Mouse (Mus musculus) Muller cell, postnatal 12 days (primary cell): ENCODE results near the gene Ap1s3.

Experiments
- DNase-seq: peaks from one replicate; pipeline ENCODE4 v3.0.0-alpha.2; 2015; ENCODE audit errors: inconsistent ontology term

Ap1s3 gene

GRCm38 (mm10) chr1:79671543-79672337 is at the start of gene Ap1s3:
Gene Ap1s3, minus strand, starts transcription at chr1:79671972.
- DNase-seq = peak; percentile 72

- DNase-seq = no peak
These were observed 42.6 kb upstream of the Ap1s3 start for GRCm38 (mm10) chr1:79714152-79714923.

- no peak for DNase-seq
These were observed 41.3 kb upstream of the Ap1s3 start for GRCm38 (mm10) chr1:79713081-79713480.

- no peak for DNase-seq
These were observed 39.7 kb upstream of the Ap1s3 start for GRCm38 (mm10) chr1:79711147-79712126.

GRCm38 (mm10) chr1:79710678-79711077 is 38.9 kb upstream of the Ap1s3 start:
- DNase-seq = no peak

GRCm38 (mm10) chr1:79710216-79710615 is 38.4 kb upstream of the Ap1s3 start:
- no peak for DNase-seq

GRCm38 (mm10) chr1:79707383-79707782 is 35.6 kb upstream of the Ap1s3 start:
- DNase-seq = no peak

GRCm38 (mm10) chr1:79706707-79707106 is 34.9 kb upstream of the Ap1s3 start:
- no peak for DNase-seq

GRCm38 (mm10) chr1:79704672-79705071 is 32.9 kb upstream of the Ap1s3 start:
- DNase-seq = no peak

GRCm38 (mm10) chr1:79703520-79703919 is 31.7 kb upstream of the Ap1s3 start:
- DNase-seq = peak; percentile 27

GRCm38 (mm10) chr1:79698506-79698905 is 26.7 kb upstream of the Ap1s3 start:
- no peak for DNase-seq

GRCm38 (mm10) chr1:79697382-79697781 is 25.6 kb upstream of the Ap1s3 start:
- DNase-seq = peak; percentile 86

- no peak for DNase-seq
These were observed 25.2 kb upstream of the Ap1s3 start for GRCm38 (mm10) chr1:79696933-79697332.

- no peak for DNase-seq
These were observed 20.7 kb upstream of the Ap1s3 start for GRCm38 (mm10) chr1:79692482-79692881.

- no peak for DNase-seq
These were observed 15.5 kb upstream of the Ap1s3 start for GRCm38 (mm10) chr1:79687254-79687653.

- DNase-seq = no peak
These were observed 12.3 kb upstream of the Ap1s3 start for GRCm38 (mm10) chr1:79684027-79684426.

- peak; percentile 24 for DNase-seq
These were observed 11.2 kb upstream of the Ap1s3 start for GRCm38 (mm10) chr1:79682936-79683335.

GRCm38 (mm10) chr1:79680777-79681176 is 9.0 kb upstream of the Ap1s3 start:
- no peak for DNase-seq

GRCm38 (mm10) chr1:79678117-79678684 is 6.4 kb upstream of the Ap1s3 start:
- no peak for DNase-seq

GRCm38 (mm10) chr1:79675716-79676115 is 3.9 kb upstream of the Ap1s3 start:
- DNase-seq = no peak

- DNase-seq = peak; percentile 36
These were observed 603 bp downstream of the Ap1s3 start for GRCm38 (mm10) chr1:79671196-79671542.
